Mouse (Mus musculus) megakaryocyte-erythroid progenitor cell, adult 5-6 weeks (primary cell): ENCODE results near the gene Tbc1d23. TPM values are rescaled to one million over a fixed set of nuclear protein-coding genes. Genes with fewer than 3 reads are reported as not detected.
A peak's percentile ranks its signal among the peaks of the same experiment; 100 is the strongest.
"Not testable (repeated sequence)": the region's sequence is repeated elsewhere in the genome, so short reads cannot be mapped to it uniquely, and the experiment has no call there.

Experiments
- ATAC-seq: replicated peaks from 2 replicates; pipeline ENCODE4 v1.8.0; 2016; ENCODE audit warnings: mild to moderate bottlenecking, inconsistent platforms; ENCODE audit not compliant: severe bottlenecking, poor library complexity, low FRiP score, low TSS enrichment
- total RNA-seq, 2 experiments: library from RNA; stranded (forward) in 1 of 2; stranded (reverse) in 1 of 2; fragments of 200-1000, 215-1000 nt in 1 of 2; fragments of >200 nt in 1 of 2; fragmentation: Nextera tagmentation in 1 of 2; gene quantifications; 2 replicates each; pipeline ENCODE4 v1.2.3; 2014 to 2017

The Tbc1d23 gene
- total RNA-seq, 2 experiments from 2014 or later = 7.9 to 22.7 TPM

DNA sequence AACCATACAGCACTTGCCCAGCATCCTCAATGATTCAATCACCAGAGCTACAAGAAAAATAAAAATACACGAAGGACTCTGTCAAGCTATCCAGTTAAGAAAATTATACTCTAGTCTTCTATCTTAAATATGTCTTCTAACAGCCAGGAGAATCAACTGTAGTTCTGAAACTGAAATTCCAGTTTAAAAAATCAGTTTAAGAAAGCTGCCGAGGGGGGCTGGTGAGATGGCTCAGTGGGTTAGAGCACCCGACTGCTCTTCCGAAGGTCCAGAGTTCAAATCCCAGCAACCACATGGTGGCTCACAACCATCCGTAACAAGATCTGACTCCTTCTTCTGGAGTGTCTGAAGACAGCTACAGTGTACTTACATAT lies 620 bp upstream of the Tbc1d23 start:
- ATAC-seq = not testable (repeated sequence)

- ATAC-seq = no peak
Observed at GRCm38 (mm10) chr16:57226444-57226843, 4.9 kb downstream of the Tbc1d23 start.

GRCm38 (mm10) chr16:57220361-57220760 lies 10.9 kb downstream of the Tbc1d23 start:
- no peak for ATAC-seq

- no peak for ATAC-seq
Observed at GRCm38 (mm10) chr16:57215957-57216356, 15.3 kb downstream of the Tbc1d23 start.

- no peak for ATAC-seq
Observed at GRCm38 (mm10) chr16:57211037-57211436, 20.3 kb downstream of the Tbc1d23 start.

- no peak for ATAC-seq
Observed at GRCm38 (mm10) chr16:57208342-57208741, 23.0 kb downstream of the Tbc1d23 start.

DNA sequence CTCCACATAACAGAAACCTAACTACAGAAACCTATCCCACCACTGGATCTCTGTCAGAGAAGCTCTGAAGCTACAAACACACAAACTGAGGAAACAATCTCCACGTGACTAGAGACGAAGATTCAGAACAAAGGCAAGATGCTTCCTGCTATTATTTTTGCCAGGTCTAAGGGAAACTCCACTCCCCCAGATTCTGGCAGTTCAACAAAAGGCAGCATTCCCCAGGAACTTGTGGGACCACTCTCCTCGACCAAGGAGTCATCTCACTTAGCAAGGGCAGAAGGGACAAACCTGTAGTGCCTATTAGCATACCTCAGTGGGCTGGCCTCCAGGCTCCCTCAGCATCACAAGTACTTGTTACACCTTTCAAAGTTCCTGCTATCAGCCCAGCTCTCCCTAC lies 34.0 kb downstream of the Tbc1d23 start:
- no peak for ATAC-seq

- no peak for ATAC-seq
Observed at GRCm38 (mm10) chr16:57196590-57196989, 34.7 kb downstream of the Tbc1d23 start.

- ATAC-seq = no peak
Observed at GRCm38 (mm10) chr16:57191214-57191613, 40.1 kb downstream of the Tbc1d23 start.

DNA sequence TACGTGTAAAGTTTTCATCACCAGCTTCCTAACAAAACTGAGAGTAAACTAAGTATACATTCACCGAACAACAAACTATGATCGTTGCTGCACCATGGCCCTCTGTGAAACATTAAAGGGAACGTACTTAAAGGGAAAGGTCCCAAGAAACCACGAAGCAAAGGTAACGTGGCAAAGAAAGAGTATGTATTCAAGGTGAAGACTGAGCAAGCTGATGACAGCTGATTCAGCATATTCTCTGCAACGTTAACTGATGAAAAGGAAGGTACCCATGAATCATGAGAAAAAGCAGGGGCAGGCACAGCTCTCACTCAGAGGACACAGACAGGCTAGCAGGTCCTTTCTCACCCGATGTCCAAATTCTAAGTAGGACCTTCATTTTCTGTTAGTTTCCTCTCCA lies 40.9 kb downstream of the Tbc1d23 start:
- ATAC-seq = no peak

DNA sequence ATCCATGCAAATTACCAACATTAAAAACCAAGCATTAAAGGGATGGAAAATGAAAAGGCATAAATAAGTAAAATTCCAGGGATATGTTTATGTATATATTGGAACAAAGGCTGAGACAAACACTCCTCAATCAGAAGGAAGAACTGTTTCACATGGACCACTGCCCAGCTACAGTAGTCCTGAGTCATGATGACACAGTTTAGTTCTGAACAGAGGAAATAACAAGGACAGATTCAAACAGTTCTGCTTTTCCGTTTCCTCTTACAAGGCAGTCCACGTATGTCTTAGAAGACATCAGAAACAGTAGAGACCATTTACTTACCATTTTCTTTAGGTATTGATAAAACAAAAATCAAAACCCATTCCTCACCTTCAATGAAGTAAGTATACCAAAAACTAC lies 41.8 kb downstream of the Tbc1d23 start:
- no peak for ATAC-seq

DNA sequence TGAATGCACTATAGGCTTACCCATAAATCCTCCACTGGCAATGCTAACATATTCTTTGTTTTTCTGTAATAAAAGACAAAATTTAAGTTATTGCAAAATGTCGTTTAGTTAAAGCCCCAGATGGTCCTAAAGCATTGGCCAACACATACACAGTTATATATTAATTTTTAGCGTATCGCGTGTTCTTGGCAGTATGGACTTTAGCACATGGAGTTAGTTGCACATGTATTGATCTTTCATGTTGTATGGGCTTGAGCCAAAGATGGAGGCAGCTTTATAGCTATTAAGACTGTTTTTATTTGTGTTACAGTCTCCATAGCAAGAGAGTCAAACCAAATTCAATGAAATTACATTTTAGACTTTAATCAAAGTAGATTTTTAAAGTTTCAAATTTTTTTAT lies 44.7 kb downstream of the Tbc1d23 start:
- ATAC-seq = no peak

- 0 out of 2 replicates have a peak, but pooled peaks have one; percentile 16 for ATAC-seq
Observed at GRCm38 (mm10) chr16:57182037-57182436, 49.3 kb downstream of the Tbc1d23 start.

DNA sequence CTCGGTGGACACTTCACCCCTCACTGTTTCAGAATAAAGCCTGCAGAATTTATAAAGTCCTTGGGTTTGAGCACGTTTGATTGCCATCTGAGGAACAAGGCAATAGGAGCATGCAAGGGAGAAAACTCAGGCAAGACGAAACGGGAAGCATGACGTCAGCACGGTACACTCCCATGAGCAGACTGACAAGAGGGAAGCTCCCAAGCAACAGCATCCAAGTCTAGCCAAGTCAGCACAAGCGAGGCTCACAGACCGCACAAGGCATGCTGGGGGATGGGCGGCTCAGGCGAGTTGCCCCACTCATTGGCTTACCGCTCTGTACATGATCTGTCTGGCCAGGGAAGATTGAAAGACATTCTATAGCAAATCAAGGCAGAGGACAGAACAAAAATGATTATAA lies 50.1 kb downstream of the Tbc1d23 start:
- no peak for ATAC-seq

- ATAC-seq = no peak; the same call in 1 of the 2 replicates
Observed at GRCm38 (mm10) chr16:57177664-57178063, 53.6 kb downstream of the Tbc1d23 start.

DNA sequence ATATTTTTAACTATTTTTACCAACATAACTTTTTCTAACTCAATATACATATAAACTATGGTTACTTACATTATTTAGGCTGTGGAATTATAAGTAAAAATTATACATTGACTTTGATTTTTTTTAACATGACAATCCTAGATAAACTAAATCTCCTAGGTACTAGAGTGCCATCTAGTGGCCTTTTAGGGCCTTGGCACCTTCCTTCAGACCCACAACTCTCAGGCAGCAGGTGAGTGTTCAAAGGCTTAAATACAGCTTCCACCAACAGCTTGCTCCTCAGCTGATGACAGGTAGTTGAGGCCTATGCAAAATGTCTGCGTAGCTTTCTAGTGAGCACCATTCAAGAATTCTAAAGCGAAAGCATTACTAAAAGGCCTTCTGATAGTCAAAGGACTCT lies 54.0 kb downstream of the Tbc1d23 start:
- peak; percentile 88 for ATAC-seq

GRCm38 (mm10) chr16:57176276-57176675 lies 55.0 kb downstream of the Tbc1d23 start:
- ATAC-seq = no peak

DNA sequence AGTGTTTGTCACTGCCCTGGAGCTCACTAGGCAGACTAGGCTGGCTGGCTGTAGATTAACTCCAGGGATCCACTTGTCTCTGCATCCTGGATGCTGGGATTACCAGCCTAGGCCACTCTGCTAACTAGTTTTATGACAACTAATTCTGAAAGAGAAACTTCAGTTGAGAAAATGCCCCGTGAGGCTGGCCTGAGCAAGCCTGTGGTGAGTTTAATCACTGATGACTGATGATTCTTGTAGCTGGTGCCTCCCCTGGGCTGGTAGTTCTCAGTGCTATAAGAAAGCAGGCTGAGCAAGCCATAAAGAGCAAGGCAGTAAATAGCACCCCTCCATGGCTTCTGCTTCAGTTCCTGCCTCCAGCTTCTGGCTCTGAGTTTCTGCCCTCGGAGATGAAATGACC lies 55.6 kb downstream of the Tbc1d23 start:
- no peak for ATAC-seq

- not testable (repeated sequence) for ATAC-seq
Observed at GRCm38 (mm10) chr16:57174480-57174879, 56.8 kb downstream of the Tbc1d23 start.

DNA sequence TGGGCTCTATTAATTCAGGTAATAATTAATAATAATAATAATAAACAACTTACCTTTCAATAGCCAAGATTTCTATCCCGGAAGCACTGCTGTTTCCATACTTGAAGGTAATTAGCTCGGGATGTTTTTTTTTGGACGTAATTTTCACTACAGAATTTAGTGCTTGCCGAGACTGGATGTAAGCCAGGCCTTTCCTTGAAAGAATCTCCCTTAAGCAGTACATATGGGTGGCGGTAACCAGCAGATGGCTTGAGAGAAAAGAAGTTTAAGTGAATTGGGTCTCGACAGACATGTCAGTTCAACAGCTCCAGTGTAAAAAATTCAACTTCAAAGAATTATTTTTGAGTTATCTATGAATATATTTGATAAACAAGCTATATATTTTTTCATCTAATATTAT lies 59.7 kb downstream of the Tbc1d23 start:
- no peak for ATAC-seq

DNA sequence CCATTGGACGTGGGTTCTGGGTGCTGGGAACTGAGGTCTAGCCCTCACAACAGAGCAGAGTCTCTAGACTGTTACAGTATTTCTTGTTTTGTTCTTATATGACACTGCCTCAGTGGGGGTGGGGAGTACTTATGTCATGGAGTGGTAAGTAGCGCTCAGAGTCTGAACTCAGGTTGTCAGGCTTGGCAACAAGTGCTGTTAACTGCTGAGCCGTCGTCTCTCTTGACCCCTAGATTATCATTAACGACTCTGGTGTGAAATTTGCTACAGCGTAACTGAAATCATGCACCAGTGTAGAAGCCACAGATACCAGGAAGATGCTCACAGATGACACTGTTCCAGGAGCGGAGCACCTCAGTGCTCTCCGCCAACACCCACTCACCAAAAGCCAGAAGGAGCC lies 60.1 kb downstream of the Tbc1d23 start:
- no peak for ATAC-seq

DNA sequence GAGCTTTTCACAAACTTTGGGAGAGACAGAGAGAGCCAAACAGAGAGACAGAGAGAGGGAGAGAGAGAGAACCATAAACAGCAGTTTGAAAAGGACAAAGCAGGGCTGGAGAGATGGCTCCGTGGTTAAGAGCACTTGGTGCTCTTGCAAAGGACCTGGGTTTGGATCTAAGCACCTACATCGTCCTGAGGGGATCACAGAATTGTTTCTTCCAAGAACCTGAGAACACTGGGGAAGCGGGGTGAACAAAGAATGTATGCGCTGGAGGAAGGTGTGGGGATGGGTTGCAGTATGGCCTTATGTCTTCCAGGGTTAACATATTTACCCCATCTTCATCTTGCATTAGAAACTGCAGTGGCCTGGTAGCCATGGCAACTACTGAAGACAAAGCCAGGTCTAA lies 63.1 kb downstream of the Tbc1d23 start:
- ATAC-seq = no peak
